Mouse (Mus musculus) C2C12 (cell line): Measurements from ENCODE around the gene Hoxa3.

Experiments
- CTCF ChIP-seq: IDR thresholded peaks from one replicate; pipeline ENCODE4 v1.5.1; 2011; ENCODE audit not compliant: control insufficient read depth, insufficient read depth, insufficient read length
- MAX ChIP-seq: IDR thresholded peaks from one replicate; pipeline ENCODE4 v1.6.1; 2011; ENCODE audit warnings: mild to moderate bottlenecking, control low read depth
- MYOG ChIP-seq: IDR thresholded peaks from one replicate; pipeline ENCODE4 v1.6.1; 2011; ENCODE audit not compliant: control insufficient read depth, insufficient read length; ENCODE audit errors: extremely low read depth
- USF1 ChIP-seq: IDR thresholded peaks from one replicate; pipeline ENCODE4 v1.6.1; 2011; ENCODE audit warnings: low read depth, mild to moderate bottlenecking, control low read depth, moderate library complexity

DNA sequence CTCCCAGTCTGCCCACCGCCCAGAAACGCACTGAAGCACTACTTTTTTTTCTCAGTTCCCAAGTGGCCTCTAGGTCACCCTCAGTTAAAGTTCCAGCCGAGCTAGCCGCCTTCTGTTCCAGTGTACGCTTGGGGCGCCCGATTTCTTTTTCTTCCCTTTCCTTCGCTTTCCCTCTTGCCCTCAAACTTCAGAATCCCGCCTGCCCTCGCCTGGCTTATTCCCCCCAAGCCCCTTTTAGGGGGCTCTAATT is 10.1 kb downstream of the Hoxa3 start:
- no peak for TF ChIP-seq CTCF
- no peak for TF ChIP-seq USF1
- TF ChIP-seq MAX, result no peak
- TF ChIP-seq MYOG, result no peak
